Mouse (Mus musculus): ENCODE data around the gene Nosip.

Gene Nosip

DNA sequence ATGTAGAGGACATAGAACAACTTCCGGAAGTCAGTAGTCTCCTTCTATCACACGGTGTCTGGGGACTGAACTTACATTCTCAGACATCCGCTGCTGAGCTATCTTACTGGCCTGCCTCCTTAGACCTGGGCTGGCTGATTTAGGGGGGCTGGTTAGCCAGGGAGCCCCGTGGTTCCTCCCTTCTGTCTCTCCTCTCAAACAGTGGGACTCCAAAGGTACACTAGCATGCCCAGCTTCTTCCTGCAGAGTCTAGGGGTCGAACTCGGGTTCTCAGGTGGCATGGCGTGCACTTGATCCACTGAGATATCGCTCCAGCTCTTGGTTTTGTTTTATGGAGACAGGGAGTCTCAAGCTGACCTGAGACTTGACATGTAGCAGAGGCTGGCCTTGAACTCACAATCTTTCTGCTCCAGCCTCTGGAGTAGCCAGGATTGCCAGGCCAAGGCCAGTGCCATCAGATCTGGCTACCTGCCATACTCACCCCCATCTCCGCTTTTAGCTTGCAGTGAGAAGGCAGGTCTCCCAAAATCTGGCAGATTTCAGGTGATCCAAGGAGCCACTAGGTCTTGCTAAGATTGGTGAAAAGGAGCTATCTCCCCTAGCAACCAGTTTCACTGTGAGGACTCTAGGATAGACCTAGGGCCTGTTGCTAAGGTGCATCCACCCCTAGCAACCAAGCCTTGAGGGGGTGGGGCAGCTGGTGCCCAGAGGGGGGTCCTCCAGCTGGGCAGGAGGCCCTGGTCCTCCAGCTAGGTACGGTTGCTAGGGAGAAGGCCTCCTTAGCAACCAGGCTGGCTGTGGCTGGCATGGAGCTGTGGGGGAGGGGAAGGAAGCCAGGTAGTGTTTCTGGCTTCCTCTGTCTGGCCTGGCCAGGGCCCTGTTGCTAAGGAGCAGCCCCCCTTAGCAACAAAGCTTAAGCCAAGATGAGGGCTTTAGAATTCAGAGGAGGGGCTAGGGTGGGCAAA, 3.3 kb upstream of the Nosip start:
- in situ Hi-C loops (cut with MboI, MseI): no loop called here

- in situ Hi-C loops (cut with MboI, MseI): no loop called here
Observed at GRCm38 (mm10) chr7:45060632-45061122, 1.6 kb upstream of the Nosip start.

DNA sequence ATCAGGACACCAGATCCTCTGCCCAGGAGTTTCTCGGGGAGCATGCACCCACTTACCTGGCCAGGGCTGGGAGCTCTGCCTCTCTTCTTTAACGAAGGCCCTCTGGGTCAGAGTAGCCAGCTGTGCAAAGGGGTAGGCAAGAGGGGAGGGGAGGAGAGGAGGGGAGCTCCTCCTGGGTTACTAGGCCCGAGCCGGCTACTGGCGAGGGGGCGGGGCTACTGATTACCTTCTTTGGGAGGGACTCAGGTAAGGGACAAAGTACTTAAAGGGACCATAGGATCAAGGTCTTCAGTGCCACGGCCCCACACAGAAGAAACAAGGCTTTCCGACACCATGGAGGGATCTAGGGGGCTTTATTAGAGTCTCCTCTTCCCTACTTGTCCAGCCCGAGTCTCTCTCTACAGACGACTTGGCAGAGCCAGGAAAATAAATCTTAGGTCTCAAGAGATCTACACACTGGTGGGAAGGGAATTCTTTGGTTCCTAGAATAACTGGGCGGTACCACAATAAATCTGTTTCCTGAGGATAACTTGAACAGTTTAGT, 625 bp upstream of the Nosip start:
- in situ Hi-C loops (cut with MboI, MseI): no loop called here

DNA sequence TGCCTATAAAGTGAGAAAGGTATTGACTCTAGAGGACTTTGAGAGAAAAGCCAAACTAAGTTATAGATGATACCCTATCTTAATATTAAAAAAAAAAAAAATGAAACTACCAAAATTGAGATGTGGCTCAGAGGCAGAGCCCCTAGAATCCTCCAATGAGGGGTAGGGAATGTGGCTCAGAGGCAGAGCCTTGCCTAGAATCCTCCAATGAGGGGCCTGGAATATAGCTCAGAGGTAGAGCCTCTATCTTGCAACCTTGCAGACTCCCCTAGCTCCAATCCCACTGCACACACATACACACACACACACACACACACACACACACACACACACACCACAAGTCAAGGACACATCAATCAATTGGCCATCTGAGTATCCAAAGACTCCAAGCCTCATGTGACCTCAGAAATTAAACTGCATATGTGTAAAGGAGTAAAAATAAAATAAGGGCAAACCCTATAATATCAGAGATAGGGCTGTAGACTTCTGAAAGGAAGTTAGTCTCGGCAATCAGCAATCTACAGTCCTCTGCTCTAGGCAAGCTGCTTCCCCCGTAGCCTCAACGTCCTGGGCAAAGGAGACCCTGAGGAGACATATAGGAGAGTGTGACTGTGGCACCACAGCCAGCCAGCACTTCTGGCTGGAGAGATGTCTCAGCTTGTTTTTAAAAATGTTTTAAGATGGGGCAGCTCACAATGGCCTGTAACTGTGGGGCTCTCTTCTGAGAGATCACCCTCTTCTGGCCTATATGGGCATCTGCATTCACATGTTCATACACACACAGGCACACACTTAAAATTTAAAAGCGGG, 5.2 kb downstream of the Nosip start:
- in situ Hi-C loops (cut with MboI, MseI): no loop called here

GRCm38 (mm10) chr7:45068000-45068318, 5.7 kb downstream of the Nosip start:
- in situ Hi-C loops (cut with MboI, MseI): no loop called here

DNA sequence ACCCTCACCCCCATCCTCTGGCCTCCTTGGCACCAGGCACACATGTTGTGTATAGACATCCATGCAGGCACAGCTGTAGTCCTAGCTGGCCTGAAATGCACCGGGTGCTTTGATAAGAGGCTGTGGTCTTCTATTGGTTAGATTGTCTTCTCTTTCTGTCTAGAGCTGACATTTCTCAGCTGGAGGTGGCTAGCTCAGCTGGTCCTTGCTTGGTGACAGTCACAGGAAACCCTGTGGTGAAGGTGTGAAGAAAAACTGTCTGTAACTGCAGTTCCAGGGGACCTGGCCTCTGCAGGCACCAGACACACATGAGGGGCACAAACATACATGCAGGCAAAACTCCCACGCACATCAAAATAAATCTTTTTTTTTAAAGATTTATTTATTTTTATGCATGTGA, 7.4 kb downstream of the Nosip start:
- in situ Hi-C loops (cut with MboI, MseI): loop anchor here (5.0 kb wide), 1 partner anchor 32 kb away; no protein-coding TSS in a partner anchor

DNA sequence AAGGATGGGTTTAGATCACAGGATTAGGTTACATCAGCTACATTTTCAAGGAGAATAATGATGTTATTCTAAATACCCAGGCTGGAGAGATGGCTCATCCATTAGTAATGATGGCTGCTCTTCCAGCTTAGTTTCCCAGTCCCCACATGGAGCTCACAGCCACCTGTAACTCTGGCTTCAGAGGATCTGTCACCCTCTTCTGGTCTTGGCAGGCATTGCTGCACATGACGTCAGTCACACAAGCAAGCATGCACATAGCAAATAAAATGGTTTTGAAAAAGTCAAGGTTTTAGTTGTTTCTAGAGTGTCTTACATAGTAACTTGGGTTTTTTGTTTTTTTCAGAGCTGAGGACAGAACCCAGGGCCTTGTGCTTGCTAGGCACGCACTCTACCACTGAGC, 10.0 kb downstream of the Nosip start:
- in situ Hi-C loops (cut with MboI, MseI): loop anchor here (5.0 kb wide), 1 partner anchor 35 kb away; no protein-coding TSS in a partner anchor

DNA sequence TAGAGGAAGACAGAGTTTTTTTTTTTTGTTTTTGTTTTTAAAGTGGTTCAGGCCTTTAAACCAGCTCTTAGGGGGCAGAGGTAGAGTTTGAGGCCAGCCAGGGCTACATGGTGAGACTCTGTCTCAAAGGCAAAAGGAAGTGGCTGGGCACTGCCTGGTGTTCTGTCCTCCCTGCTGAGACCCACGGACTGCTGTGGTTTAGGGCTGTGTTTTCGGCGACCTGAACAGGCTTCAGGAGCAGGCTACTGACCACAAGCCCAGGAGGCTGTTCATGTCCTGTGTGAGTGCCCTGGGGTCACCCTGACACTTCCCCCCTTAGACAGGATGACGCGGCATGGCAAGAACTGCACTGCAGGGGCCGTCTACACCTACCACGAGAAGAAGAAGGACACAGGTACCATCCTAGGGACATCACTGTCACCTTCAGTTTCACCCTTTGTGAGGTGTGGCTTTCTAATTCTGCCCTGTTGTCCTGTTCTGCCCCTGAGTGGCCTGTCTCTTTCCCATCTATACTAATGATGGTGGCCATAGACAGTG, 11.0 kb downstream of the Nosip start:
- in situ Hi-C loops (cut with MboI, MseI): loop anchor here (5.0 kb wide), 1 partner anchor 36 kb away; no protein-coding TSS in a partner anchor

DNA sequence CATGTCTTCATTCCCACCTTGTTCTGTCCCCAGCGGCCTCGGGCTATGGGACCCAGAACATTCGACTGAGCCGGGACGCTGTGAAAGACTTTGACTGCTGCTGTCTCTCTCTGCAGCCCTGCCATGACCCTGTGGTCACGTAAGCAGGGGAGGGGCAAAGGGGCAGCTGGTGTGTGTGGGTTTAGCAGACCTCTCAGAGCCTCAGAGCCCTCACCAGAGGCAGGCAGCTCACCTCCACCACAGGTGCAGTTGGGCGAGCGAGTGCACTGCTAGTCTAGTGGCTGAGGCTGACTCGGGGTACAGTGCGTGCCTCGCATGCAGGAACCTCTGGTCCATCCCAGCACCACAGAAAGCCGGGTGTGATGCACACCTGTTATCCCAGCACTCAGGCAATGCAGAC, 11.7 kb downstream of the Nosip start:
- in situ Hi-C loops (cut with MboI, MseI): loop anchor here (5.0 kb wide), 1 partner anchor 37 kb away; no protein-coding TSS in a partner anchor

GRCm38 (mm10) chr7:45075405-45075804, 13.2 kb downstream of the Nosip start:
- in situ Hi-C loops (cut with MboI, MseI): no loop called here

GRCm38 (mm10) chr7:45076501-45076900, 14.3 kb downstream of the Nosip start:
- in situ Hi-C loops (cut with MboI, MseI): no loop called here

GRCm38 (mm10) chr7:45077322-45077721, 15.1 kb downstream of the Nosip start:
- in situ Hi-C loops (cut with MboI, MseI): no loop called here

- in situ Hi-C loops (cut with MboI, MseI): no loop called here
Observed at GRCm38 (mm10) chr7:45077829-45078228, 15.6 kb downstream of the Nosip start.

DNA sequence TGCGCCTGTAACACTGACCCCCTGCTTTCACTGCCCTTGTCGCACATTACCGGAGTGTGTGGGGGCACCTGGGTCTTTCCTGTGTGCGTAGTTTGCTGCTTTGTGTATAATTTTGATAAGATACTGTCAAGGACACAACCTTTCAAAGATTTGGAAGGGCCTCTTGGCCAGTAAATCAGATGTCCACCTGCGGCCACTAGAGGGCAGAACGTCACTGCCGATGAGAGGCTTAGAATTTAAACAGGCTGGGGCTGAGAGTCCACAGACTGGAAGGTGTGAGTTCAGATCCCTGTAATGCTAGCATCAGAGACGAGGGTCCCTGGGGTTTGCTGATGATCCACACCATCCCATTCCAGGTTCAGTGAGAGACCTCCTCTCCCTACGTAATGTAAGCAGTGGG, 16.3 kb downstream of the Nosip start:
- in situ Hi-C loops (cut with MboI, MseI): no loop called here

GRCm38 (mm10) chr7:45079856-45080255, 17.6 kb downstream of the Nosip start:
- in situ Hi-C loops (cut with MboI, MseI): loop anchor here (5.0 kb wide), 1 partner anchor 47 kb away; the partner anchor contains the start of gene Rpl13a

GRCm38 (mm10) chr7:45081016-45081415, 18.8 kb downstream of the Nosip start:
- in situ Hi-C loops (cut with MboI, MseI): loop anchor here (5.0 kb wide), 1 partner anchor 46 kb away; the partner anchor contains the start of gene Rpl13a

DNA sequence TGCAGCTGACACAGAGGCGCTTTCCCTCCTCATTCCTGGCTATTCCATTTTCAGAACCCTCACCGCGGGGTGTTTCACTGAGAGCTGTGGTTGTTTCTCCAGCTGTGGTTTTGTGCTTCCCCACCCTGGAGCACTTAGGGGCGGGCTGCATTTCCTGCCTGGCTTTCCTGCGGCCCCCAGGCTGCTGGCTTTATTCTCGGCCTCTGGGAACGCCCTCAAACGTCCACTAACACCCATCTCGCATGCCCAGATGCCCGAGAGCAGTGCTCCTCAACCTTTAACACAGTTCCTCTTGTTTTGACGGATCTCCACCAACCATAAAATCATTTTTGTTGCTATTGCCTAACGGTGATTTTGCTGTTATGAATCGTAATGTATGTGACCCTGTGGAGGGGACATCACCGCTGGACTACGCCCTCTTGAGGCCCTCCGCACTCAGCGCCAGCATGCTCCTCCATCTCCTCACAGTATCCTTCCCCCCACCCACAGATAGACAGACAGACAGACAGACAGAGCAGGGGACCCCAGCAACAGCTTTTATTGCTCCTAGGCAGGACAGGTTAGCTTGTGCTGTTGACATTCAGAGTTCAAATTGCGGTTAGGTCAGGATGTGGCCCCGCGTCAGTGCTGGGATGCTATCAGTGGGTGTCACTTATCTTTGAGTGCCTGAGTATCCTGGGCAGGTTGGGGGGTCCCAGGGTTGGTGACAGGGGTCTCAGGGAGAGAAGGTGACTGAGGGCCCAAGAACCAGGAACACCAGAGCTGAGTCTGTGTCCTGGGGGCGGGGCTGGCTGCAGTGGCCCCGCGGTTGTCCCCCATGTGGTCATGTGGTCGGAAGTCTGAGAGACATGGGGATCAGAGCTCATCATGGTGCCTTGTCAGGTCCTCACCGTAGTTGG, 20.4 kb downstream of the Nosip start:
- in situ Hi-C loops (cut with MboI, MseI): loop anchor here (5.0 kb wide), 1 partner anchor 45 kb away; the partner anchor contains the start of gene Rpl13a

DNA sequence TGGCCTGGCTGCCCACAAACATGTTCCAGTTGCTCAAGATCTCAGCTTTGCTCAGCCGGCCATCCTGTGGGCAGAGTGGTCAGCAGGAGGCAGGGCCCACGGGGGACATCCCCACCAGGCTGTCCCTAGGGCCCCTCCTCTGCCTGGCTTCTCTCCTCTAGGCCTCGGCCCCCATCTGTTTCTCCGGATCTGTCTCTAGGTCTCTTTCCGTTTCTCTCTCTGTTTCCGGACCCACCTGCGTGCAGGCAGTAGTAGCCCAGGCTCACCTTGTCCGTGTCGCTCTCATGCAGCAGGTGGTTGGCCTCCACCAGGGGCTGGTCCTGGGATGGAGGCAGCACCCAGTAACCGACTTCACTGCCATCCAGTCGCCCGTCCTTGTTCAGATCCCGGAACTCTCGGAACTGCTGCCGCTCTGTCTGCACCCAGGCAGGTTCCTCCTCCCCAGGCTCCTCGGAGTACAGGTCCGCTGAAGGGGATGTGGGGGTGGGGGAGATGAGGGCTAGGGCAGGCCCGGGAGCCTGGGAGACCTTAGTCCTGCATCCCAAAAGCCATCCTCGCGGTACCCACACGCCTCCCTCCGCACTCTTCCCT, 21.2 kb downstream of the Nosip start:
- in situ Hi-C loops (cut with MboI, MseI): loop anchor here (5.0 kb wide), 1 partner anchor 44 kb away; the partner anchor contains the start of gene Rpl13a

GRCm38 (mm10) chr7:45086084-45086483, 23.9 kb downstream of the Nosip start:
- in situ Hi-C loops (cut with MboI, MseI): no loop called here

- in situ Hi-C loops (cut with MboI, MseI): no loop called here
Observed at GRCm38 (mm10) chr7:45088597-45088996, 26.4 kb downstream of the Nosip start.
